Mouse (Mus musculus) bone marrow, adult 2 months (tissue): ENCODE results near the gene Gm2174.

ENCODE experiments used
- CTCF ChIP-seq: fragments of 200-500 bp; IDR thresholded peaks from 2 replicates; pipeline ENCODE4 v1.5.1; 2011; ENCODE audit warnings: low read length, control low read depth; ENCODE audit not compliant: control insufficient read depth, insufficient read depth
- POLR2A ChIP-seq: fragments of 200-500 bp; IDR thresholded peaks from 2 replicates; pipeline ENCODE4 v1.6.1; 2011; ENCODE audit warnings: low read depth, mild to moderate bottlenecking, control low read depth, low read length, borderline replicate concordance; ENCODE audit not compliant: control insufficient read depth

- TF ChIP-seq CTCF, result no peak
- no peak for TF ChIP-seq POLR2A
Observed at GRCm38 (mm10) chrX:56417541-56417940, 30.2 kb upstream of the Gm2174 start.
